Mouse (Mus musculus) liver (tissue): Measurements from ENCODE around the gene Wdr60.
"Not testable (repeated sequence)": the region's sequence is repeated elsewhere in the genome, so short reads cannot be mapped to it uniquely, and the experiment has no call there.

Experiments
- DNase-seq: peaks from one replicate; pipeline ENCODE4 v3.0.0-alpha.2; 2020; ENCODE audit warnings: mixed read lengths

Wdr60 gene

DNA sequence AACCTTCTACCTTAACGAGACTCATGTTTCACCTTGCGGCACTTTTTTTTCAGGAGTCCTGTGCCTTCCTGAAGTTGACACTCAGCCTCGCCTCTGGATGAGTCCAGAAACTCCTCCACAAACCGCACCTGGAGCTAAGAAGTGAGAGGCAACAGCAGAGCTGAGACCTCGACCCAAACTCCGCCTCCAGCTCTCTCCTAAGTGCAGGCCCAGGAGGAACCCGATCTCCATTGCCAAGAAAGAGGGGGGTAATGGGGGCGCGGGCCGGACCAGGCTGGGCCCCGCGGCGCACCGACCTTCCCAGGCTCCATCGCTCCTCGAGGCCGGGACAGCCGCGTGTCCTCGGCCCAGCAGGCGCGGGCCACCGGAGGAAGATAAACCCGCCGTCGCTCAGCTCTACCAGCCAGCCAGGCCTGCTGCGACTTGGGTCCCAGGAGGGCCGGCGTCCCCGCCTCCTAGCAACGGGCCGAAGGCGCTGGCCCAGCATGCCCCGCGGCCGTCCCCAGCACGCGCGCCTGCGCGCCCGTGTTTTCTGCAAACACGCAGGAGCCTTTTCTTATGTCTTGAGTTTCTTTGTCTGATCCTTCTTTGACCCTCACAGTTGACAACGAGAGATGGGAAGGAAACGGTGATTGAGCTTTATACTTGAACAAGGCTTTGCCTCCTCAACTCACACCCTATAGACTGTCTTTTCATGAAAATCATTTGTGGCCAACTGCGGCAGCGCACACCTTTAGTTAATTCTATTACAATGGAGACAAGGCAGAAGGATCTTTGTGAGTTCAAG is at the start of gene Wdr60:
Gene Wdr60 (minus strand): TSS at position 468 of the 787 bp plus-strand sequence.
- peak; percentile 90 for DNase-seq

DNA sequence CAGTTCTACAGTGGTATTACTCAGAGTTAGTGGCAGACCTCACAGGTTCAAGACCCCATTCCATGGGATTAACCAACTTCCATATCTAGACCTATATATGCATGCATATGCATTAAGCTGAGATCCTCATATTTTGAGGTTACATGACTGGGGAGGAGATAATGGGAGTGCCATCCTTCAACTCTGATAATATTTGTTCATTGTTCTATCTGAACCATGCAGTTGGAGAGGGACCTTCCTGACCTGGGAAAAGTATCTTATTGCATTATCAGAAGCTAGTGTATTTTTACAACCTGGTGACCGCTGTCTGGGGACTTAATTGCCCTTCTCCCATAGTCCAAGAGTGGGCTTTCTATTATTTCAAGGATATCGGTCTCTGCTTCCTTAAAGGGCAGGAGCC is 45.8 kb upstream of the Wdr60 start:
- DNase-seq = no peak

DNA sequence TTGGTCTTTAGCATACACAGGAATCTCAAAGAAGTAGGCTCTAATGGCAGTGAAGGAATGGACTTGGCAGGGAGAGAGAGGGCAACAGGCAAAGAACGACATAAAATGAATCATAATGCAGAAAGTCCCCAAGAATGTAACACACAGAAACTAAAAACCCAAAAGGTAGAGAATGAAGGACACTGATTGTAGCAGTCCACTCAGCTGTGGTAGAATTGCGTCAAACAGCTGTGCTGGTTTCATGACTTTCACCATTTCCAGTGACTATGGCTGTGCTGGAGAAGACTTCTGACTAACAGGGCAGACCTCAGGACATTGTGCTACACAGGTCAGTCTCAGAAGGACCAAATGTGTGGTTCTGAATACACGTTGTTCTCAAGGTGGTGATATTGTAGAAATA is 45.0 kb upstream of the Wdr60 start:
- DNase-seq = no peak

DNA sequence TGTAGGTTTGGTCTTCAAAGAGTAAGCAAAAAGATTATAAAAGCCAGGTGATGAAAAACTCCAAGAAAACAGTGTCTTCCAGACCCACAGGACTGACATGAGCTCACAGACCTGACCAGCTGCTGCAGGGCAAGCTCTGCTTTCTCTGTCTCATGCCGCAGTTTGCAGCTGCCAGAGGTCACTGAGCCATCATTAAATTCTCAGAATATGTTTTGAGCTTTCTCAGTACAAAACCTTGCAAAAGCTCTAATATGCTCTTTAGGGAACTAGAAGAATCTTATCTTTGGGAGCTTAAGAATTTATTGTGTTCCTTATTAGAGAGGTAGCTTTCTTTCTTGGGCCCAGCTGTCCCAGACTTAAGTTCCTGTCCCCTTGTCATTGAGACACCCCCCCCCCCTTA is 43.2 kb upstream of the Wdr60 start:
- no peak for DNase-seq

DNA sequence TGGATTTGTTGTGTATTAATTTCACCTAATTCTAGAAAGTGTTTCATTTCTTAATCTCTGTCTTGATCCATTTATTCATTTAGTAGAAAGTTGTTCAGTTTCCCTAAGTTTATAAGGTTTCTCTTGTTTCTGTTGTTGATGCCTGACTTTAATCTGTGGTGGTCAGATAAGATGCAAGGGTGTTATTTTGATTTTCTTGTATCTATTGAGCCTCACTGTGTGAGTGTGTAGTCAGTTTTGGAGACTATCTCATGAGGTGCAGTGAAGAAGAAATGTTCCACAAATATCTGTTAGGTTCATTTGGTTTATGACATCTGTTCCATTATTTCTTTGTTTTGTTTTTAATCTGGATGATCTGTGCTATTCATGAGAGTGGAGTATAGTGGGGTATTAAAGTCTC is 39.4 kb upstream of the Wdr60 start:
- DNase-seq = no peak

DNA sequence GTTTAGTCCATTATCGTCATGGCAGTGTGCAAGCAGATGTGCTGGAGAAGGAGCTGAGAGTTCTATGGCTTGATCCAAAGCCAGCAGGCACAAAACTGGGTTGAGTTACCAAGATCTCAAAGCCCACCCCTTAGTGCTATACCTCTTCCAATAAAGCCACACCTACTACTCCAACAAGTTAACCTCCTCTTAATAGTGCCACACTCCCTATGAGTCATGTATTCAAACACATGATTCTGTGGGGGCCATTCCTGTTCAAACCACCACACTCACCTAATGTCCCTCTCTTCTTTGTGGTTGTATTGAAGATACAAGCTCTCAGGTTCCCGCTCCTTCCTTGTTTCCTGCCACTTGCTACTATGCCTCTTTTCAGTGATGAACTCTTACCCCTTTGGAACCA is 37.1 kb upstream of the Wdr60 start:
- DNase-seq = no peak

DNA sequence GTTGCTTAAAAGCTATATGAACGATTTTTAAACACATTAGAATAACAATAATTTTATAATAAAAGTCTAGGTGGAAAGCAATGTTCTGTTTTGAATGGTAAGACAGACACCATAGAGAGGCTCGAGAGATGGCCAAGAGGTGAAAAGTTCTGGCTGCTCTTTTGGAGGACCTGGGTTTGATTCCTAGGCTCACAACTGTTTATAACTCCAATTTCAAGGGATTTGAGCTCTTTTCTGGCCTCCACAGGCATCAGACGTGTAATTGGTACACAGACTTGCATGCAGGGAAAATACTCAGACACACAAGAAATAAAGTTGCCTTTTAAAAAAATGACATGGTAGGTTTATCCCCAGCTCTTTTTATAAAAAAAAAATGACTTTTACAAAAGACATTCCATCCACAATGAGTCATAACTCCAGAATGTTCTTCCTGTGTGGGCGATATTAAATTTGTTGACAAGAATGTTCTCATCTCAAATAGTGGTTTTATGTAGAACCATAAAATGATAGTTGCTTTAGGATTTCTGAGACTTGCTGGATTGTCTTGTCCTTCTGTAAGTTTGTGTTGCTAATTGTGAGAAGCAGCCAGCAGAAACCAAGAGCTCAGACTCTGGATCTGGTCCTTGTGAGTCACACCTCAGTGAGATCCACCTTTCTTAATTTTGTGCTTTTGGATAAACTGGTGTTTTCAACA is 30.9 kb upstream of the Wdr60 start:
- DNase-seq = no peak

DNA sequence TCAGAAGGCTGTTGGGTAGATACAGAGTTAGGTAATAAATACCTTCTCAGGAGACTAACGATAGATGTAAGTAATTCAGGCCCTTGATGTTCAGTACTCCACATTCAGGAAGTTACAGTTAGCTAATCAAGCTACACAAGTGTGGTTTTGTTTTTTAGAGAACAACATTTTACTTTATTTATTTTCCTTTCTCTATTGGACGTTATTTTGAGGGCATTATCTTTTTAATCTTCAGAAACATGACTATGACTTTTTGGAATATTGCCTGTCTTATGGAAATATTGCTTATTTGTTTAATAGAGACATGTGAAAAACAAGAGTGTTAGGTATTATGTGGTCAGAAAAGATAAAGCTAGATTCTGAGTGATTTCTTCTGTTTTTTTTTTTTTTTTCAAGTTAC is 30.4 kb upstream of the Wdr60 start:
- DNase-seq = no peak

DNA sequence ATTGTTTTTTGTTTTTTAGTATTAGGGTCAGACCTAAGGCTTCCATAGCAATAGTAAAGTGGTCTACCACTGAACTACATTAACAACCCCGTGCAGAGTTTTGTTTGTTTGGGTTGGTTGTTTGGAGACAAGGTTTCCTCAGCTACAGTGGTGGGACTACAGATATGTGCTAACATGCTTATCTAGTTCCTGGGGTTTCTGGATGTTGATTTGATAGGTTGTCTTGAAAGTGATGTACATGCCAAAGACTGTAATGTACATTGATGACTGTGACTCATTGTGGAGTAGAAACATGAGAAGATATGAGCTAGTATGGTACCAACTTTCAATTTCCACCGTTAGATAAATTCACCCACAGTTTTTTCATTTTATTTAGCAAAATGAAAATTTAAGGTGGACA is 20.7 kb upstream of the Wdr60 start:
- no peak for DNase-seq

DNA sequence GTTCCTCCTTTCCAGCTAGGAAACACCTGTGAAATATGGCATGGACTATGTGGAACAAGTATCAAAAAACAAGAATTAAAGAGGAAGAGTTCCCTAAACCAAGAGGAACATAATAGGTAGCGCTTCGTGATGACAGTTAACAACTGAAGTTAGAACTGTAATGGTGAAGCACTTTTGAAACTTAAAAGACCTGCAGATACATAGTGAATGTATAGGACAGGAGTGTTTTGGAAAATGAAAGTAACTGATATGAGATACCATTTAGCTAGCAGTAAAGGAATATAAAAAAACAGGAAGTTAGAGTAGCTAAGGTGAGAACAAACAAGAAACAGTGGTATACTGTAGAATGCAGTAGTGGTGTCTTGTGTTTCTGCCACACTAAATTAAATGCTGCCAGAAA is 20.0 kb upstream of the Wdr60 start:
- no peak for DNase-seq

DNA sequence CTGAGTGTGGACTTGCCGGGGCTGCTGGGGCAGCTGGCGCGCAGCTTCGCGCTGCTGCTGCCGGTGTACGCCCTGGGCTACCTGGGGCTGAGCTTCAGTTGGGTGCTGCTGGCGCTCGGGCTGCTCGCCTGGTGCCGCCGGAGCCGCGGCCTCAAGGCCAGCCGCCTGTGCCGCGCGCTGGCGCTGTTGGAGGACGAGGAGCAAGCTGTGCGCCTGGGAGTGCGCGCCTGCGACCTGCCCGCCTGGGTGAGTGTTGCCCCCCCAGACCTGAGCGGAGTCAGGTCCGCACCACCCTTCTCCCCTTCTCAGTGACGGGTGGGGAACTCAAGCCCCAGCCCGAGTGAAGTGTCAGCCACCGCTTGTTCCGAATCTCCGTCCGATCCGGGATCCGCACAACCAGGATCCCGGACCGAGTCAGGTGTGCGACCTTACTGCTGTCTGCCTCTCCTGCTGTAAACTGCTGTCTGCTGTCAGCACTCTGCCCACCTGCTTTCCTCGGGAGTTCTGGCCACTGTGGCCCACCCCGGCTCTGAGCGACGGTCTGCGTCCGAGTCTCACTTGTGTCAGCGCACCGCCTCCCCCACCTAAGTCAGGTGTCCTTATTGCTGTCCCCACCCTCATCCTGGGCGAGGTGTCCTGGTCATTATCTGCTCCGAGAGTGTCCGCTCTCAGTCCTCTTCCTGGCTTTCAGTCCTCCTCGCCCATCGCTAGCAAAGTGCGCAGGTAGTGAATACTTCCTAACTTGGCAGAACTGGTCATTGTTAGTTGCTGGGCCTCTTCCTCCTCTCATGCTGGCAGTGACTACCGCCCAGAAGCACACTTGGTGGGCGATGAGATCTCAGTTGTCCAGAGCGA is 18.8 kb upstream of the Wdr60 start:
- peak; percentile 70 for DNase-seq

DNA sequence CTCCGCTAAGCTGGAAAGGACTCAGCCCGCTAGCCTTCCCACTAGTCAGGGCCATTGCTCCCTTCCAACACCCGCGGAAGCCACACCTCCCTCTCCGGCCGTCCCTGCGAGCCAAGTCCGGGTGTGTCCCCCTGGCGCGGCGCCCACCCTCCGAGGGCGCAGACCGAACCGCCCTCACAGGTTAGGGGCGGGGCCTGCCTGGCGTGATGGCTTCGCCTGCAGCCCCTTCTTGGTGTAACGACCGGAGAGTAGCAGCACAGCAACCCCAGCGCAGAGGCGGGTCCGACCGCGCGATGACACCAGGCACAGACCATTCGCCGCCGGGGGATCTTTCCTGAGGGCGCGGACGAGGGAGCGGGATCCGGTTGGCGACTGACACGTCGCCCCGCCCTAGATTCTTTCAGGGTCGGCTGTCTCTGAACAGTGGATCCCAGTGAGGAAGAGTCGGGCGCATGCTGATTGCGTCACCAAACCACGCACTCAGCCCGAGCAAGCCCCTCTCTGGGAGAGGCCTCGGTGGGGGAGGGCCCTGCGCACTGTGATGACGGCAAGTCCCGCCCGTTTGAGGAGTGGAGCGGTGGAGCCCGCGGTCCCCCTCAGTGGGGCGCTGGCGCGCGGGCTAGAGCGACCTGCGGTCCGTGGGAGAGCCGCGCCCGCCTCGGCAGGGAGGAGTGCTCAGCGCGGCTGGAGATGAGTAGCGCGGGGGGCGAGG is 18.0 kb upstream of the Wdr60 start, which contains the start of gene Esyt2:
Gene Esyt2 (plus strand): TSS at position 544 of the 712 bp plus-strand sequence.
- peak; percentile 99 for DNase-seq

DNA sequence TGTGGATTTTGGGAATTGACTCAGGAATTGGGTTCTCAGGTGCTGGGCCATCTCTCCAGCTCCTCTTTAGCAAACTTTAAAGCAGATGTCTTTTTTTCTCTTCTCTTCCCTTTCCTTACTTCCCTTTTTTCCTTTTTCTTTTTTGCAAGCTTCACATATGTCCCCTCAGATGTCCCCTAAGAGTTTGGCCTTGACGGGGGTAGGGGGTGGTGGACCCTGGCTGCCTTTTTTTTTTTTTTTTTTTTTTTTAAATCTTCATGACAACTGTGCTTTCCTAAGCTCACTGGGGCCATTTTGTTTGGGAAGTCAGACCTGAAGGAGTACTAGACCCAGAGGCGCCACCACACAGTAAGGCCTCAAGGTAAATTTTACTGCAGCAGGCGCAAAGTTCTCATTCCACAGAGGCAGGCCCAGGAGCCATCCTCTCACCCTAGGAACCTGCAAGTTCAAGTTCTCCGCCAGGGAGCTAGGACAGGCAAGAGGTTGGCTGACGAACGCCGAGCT is 17.4 kb upstream of the Wdr60 start:
- DNase-seq = no peak

DNA sequence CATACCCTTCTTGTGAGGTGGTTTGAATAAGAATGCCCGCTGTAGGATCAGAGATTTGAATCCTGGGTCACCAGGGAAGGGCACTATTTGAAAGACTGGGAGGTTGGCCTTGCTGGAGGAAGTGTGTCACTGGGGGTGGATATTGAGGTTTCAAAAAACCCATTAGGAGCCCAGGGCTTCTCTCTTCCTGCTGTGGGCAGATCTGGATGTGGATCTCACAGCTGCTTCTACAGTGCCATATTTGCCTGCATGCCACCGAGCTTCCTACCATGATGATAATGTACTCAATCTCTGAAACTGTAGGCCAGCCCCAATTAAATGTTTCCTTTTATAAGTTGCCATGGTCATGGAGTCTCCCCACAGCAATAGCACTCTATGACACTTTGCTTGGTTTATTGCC is 16.4 kb upstream of the Wdr60 start:
- DNase-seq = no peak

DNA sequence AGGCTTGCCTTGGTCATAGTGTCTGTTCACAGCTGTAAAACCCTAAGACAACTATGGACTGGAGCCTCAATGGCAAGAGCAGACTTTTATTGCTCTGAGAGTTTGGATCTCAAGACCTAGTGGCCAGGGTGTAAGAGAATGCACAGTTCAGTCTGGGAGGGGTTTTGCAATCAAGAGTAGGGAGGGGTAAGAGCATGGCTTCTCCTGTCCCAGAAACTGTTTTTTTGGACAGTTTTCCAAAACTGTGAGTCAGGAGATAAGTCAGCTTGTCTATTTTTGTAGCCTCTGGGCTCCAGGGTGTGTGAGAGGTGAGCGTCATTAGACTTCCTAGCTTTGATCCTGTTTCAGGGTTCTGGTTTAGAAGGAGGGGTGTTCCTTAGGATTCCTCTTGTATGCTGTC is 15.7 kb upstream of the Wdr60 start:
- DNase-seq = no peak

DNA sequence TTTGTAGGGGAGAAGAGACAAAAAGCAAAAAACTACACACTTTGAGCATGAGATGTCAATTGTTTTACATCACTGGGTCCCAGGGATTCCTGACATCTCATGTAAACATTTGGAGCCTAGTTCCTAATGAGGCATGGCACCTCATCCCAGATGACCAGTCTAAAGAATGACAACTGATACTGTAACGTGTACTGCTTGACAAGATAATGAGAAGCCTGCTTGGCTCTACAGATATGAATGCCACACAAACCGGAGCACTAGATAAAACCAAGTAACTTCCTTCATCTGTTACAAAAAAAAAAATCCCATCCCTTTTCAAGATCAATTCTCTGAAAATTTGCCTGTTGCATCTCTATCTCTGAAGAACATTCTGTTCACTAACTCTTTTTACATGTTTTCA is 14.1 kb upstream of the Wdr60 start:
- DNase-seq = peak; percentile 29

DNA sequence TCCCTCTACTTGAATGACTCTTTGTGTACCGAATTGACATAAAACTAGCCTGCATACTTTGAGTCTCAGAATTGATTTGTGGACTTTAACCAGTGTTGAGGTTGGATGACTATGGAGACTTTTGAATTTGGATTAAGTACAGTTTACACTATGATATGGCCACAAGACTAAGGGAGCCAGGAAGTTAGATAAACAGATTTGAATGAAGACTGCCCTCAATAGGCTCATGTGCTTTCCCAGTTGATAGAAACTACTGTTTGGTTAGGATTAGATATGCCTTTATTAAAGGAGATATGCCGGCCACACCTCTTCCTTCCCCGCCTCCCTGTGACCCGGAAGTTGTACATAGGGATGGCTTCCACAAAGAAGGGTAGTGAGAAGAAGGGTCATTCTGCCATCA is 12.8 kb upstream of the Wdr60 start:
- no peak for DNase-seq

DNA sequence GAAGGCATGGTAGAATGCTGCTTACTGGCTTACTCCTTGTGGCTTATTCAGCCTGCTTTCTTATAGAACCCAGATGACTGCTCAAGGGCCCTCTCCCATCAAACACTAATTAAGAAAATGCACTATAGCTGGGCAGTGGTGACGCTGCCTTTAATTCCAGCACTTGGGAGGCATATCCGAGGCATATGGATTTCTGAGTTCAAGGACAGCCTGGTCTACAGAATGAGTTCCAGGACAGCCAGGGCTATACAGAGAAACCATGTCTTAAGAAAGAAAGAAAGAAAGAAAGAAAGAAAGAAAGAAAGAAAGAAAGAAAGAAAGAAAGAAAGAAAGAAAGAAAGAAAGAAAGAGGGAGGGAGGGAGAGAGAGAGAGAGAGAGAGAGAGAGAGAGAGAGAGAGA is 12.3 kb upstream of the Wdr60 start, which contains the start of gene Gm11027:
Gene Gm11027 (plus strand): TSS at position 301 of the 400 bp plus-strand sequence.
- DNase-seq = not testable (repeated sequence)

DNA sequence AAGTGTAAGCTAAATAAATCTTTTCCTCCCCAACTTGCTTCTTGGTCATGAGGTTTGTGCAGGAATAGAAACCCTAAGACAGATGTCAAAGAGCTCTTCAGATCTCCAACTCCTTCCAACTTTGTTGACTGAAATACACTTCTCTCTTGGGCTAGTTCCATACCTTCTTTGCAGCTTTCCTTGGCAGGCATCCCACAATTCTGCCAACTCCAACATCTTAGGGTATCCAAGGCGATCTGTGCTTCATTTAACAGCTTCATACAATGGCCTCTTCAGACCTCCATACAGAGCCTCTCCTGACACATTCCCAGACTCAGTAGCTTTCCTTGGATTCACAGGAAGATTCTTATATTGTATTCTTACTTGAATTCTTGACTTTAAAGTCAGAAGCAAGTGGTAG is 10.9 kb upstream of the Wdr60 start:
- DNase-seq = no peak

DNA sequence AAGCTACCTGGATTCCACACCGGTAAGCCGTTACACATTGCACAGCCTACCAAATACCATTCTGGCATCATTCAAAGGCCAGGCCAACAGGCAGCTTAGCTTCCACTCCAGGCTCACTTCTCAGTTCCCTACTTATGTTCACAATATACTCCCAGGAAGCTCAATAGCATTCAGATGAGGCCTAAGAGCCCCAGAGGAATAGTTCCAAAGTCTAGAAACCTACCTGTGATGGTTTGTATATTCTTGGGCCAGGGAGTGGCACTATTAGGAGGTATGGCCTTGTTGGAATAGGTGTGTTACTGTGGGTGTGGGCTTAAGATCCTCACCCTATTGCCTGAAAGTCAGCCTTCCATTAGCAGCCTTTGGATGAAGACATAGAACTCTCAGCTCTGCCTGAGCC is 8.2 kb upstream of the Wdr60 start:
- DNase-seq = no peak

DNA sequence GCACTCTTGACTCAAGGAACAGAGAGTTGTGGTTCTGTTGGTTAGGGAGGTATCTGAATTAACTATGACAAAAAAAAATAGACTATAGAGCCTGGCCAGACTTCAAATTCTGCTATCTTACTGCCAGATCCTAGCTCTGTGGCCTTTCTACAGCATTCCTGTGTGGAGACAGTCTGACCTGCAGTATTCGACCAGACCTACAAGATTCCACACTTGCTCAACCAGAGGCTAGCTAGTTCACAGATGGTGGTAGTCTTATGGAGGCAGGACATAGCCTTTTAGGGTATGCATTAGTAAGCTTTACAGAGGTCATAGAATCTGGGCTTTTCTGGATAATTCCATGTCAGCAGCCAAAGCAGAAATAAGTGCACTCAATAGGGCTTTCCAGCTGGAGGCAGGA is 7.7 kb upstream of the Wdr60 start:
- no peak for DNase-seq

DNA sequence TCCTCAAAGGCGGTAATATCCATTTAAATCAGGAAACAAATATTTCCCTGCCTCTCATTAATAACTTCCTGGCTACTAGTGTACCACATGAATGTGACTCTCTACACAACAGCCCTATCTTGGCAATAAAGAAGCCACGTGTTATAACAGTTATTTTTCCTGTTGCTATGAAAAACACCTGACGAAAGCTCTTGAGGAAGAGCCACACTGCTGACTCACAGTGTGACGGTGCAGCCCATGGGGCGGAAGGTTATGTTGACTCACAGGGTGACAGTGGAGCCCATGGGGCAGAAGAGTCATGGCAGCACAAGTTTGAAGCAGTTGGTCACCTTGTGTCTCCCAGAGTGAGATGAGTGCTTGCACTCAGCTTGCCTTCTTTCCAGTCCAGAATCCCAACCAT is 6.6 kb upstream of the Wdr60 start:
- DNase-seq = peak; percentile 57

DNA sequence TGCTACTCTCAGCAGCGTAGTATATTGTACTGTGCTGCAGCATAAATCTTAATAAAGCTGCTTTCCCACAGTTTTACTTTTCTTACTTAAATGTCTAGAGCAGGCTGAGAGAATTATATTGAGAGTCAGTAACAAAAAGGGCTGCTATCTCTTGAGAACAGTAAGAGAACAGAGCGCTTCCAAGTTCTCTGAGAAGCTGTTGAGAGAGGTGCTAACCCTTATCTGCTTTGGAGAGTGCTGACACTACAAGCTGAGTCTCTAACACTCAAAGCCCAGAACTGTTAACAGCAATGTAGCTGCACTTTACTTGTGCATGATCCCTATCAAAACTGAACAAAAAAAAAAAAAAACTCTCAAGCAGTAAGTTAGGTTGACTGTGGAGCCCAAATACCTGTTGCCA is 2.5 kb upstream of the Wdr60 start:
- no peak for DNase-seq
